29 mouse cellular contexts compared by ENCODE assay signal in genomic region chr16:43448141-43448981, GRCm38 (mm10).
DNase-seq lines count a peak whose midpoint lies in the region; TF ChIP-seq lines count a peak whose summit lies in the region.
"Had no signal": no experiment of that assay in that cellular context is flagged by ENCODE, and none has a peak within 500 bp of the region (broad histone marks: within the 10 kb centered on the region; RNA-seq: fewer than 3 reads in every experiment).

No protein-coding gene starts in this region.

- peak; percentile 87 for DNase-seq in 416B (ENCODE audit: low read depth)
- DNase-seq in A20 (ENCODE audit: low read depth, low spot score) = peak; percentile 43
- DNase-seq in kidney, adult 8-10 months = no peak
- no peak for DNase-seq in neural tube, embryonic 10.5 days (ENCODE audit: extremely low spot score, low spot score)
- no peak for DNase-seq in gastrocnemius, postnatal 4 days (ENCODE audit: low spot score in 2 of 2)
- no peak for DNase-seq in adrenal gland, postnatal 36 days
- DNase-seq: adrenal gland, postnatal 25 days; cerebellum, adult 11 months; cerebellum, adult 9-10 months; cerebellum, postnatal 36 days; embryo, embryonic 11 days; heart, adult 2 months; heart, postnatal 10 days; kidney, adult 18-20 months; kidney, postnatal 36 days; left cerebral cortex, postnatal 4 days; lung, postnatal 4 days; retina, postnatal 1 day; right cerebral cortex, postnatal 14 days; thymus, postnatal 4 days had no signal

- peaks cover 16% of the 10 kb centered on the region for H3K4me1 ChIP-seq in bone marrow macrophage, adult 2 months (ENCODE audit: control insufficient read depth, insufficient read depth, low read length)
- H3K4me1 ChIP-seq: embryonic facial prominence, embryonic 12.5 days; hindbrain, embryonic 10.5 days; hindbrain, embryonic 15.5 days; neural tube, embryonic 15.5 days had no signal

- TF ChIP-seq POLR2A in bone marrow macrophage, adult 2 months (IDR thresholded peaks at IDR 0.05; ENCODE audit: borderline replicate concordance, low read depth, low read length) = no peak

- no peaks in the 10 kb centered on the region for H3K79me2 ChIP-seq in macrophage (ENCODE audit: inconsistent target)

- H3K27ac ChIP-seq in bone marrow macrophage, adult 2 months (ENCODE audit: insufficient read depth, low read depth, low read length) = peak overlapping the region; percentile 86
- peak overlapping the region; percentile 15; the same call in 1 of the 2 replicates for H3K27ac ChIP-seq in macrophage
- H3K27ac ChIP-seq: embryonic facial prominence, embryonic 12.5 days; heart, adult 2 months; heart, embryonic 13.5 days; hindbrain, embryonic 10.5 days; hindbrain, embryonic 15.5 days; layer of hippocampus, adult 2 months; liver, embryonic 14.5 days; neural tube, embryonic 15.5 days had no signal

- WGBS in macrophage (ENCODE audit: missing documents) = 14% methylated on average over 5 of the region's 5 CpGs

- no peaks in the 10 kb centered on the region for H3K36me3 ChIP-seq in macrophage (ENCODE audit: inconsistent target)
- H3K36me3 ChIP-seq: embryonic facial prominence, embryonic 12.5 days; heart, embryonic 13.5 days; hindbrain, embryonic 10.5 days; hindbrain, embryonic 15.5 days; neural tube, embryonic 15.5 days had no signal

- H3K4me3 ChIP-seq in bone marrow macrophage, adult 2 months (ENCODE audit: insufficient read depth, low read length) = no peak overlapping the region
- H3K4me3 ChIP-seq in macrophage (ENCODE audit: inconsistent target) = no peak overlapping the region
- H3K4me3 ChIP-seq: embryonic facial prominence, embryonic 12.5 days; heart, adult 2 months; heart, embryonic 13.5 days; hindbrain, embryonic 10.5 days; hindbrain, embryonic 15.5 days; layer of hippocampus, adult 2 months; neural tube, embryonic 15.5 days had no signal

- no peak for TF ChIP-seq CTCF in bone marrow macrophage, adult 2 months (IDR thresholded peaks at IDR 0.05; ENCODE audit: low read depth, low read length)

Comparison
In these comparisons a context has a peak if more than half of its experiments do, and no peak if none do; other contexts are left out.
1. DNase-seq: peak in 416B (single experiment) and A20 (single experiment); none in kidney, adult 8-10 months (0 of 2), neural tube, embryonic 10.5 days (single experiment), gastrocnemius, postnatal 4 days (0 of 2) and adrenal gland, postnatal 36 days (0 of 2).